Comparison of ENCODE assay signal across 1 mouse cellular context in genomic region chr19:11266956-11267355, GRCm38 (mm10).
TF ChIP-seq lines count a peak whose summit lies in the region.

No protein-coding gene starts in this region.

TF ChIP-seq in CH12.LX, 34 proteins besides CTCF, POLR2A, EP300 and RAD21 (continued from another document):
- TF ChIP-seq POLR2AphosphoS2 (IDR thresholded peaks at IDR 0.05; ENCODE audit: low read depth, low read length): no peak
- no peak for TF ChIP-seq HCFC1 (IDR thresholded peaks at IDR 0.05; ENCODE audit: low read depth, low read length)
- TF ChIP-seq NELFE (IDR thresholded peaks at IDR 0.05; ENCODE audit: low read depth, low read length): no peak
- TF ChIP-seq ELF1 (IDR thresholded peaks at IDR 0.05; ENCODE audit: low read depth, low read length): no peak
- TF ChIP-seq CHD2 (IDR thresholded peaks at IDR 0.05; ENCODE audit: low read length): 0 out of 2 replicates have a peak, but pooled peaks have one; percentile 16
- TF ChIP-seq CHD1 (IDR thresholded peaks at IDR 0.05; ENCODE audit: low read depth, low read length): no peak
- TF ChIP-seq UBTF (IDR thresholded peaks at IDR 0.05; ENCODE audit: low read depth, low read length): no peak
- TF ChIP-seq USF1 (IDR thresholded peaks at IDR 0.05; ENCODE audit: low read depth, low read length): no peak
- peak; percentile 89 for TF ChIP-seq ETS1 (conservative IDR thresholded peaks at IDR 0.05; ENCODE audit: low read depth, low read length)
- no peak for TF ChIP-seq MAFK (IDR thresholded peaks at IDR 0.05; ENCODE audit: insufficient replicate concordance, low read length)
- peak; percentile 57; the same call in 1 of the 2 replicates for TF ChIP-seq MEF2A (IDR thresholded peaks at IDR 0.05; ENCODE audit: borderline replicate concordance, low read depth, low read length)
- no peak for TF ChIP-seq ZNF384 (IDR thresholded peaks at IDR 0.05; ENCODE audit: low read depth, low read length)
- 0 out of 2 replicates have a peak, but pooled peaks have one; percentile 25 for TF ChIP-seq JUND (conservative IDR thresholded peaks at IDR 0.05; ENCODE audit: low read depth, low read length)
- no peak for TF ChIP-seq ZC3H11A (IDR thresholded peaks at IDR 0.05; ENCODE audit: low read depth, low read length)
- TF ChIP-seq KAT2A (IDR thresholded peaks at IDR 0.05; ENCODE audit: insufficient replicate concordance, low read length): 0 out of 2 replicates have a peak, but pooled peaks have one; percentile 42
- 0 out of 2 replicates have a peak, but pooled peaks have one; percentile 26 for TF ChIP-seq JUN (IDR thresholded peaks at IDR 0.05; ENCODE audit: insufficient read depth, low read depth, low read length)
- TF ChIP-seq IRF4 (IDR thresholded peaks at IDR 0.05; ENCODE audit: low read depth, low read length): peak; percentile 60
- TF ChIP-seq NRF1 (IDR thresholded peaks at IDR 0.05; ENCODE audit: low read depth, low read length): no peak
- 0 out of 2 replicates have a peak, but pooled peaks have one; percentile 66 for TF ChIP-seq MAZ (IDR thresholded peaks at IDR 0.05; ENCODE audit: low read depth, low read length)
- TF ChIP-seq TCF12 (IDR thresholded peaks at IDR 0.05; ENCODE audit: low read depth, low read length): 0 out of 2 replicates have a peak, but pooled peaks have one; percentile 59
- TF ChIP-seq MXI1 (IDR thresholded peaks at IDR 0.05; ENCODE audit: low read depth, low read length): no peak
- no peak for TF ChIP-seq PAX5 (IDR thresholded peaks at IDR 0.05; ENCODE audit: low read length)
- TF ChIP-seq ZMIZ1 (IDR thresholded peaks at IDR 0.05; ENCODE audit: low read depth, low read length): no peak
- peak; percentile 33; the same call in 1 of the 2 replicates for TF ChIP-seq BHLHE40 (IDR thresholded peaks at IDR 0.05; ENCODE audit: low read depth, low read length)
- TF ChIP-seq SIN3A (IDR thresholded peaks at IDR 0.05; ENCODE audit: low read length): 0 out of 2 replicates have a peak, but pooled peaks have one; percentile 59
- no peak for TF ChIP-seq MYC (IDR thresholded peaks at IDR 0.05; ENCODE audit: low read depth, low read length)
- TF ChIP-seq USF2 (conservative IDR thresholded peaks at IDR 0.05; ENCODE audit: low read depth, low read length): no peak
- no peak for TF ChIP-seq TBP (conservative IDR thresholded peaks at IDR 0.05; ENCODE audit: low read depth, low read length)
